Mouse (Mus musculus) thymus, postnatal 10 days (tissue): Measurements from ENCODE around the gene 2310033P09Rik.
"Not testable (repeated sequence)": the region's sequence is repeated elsewhere in the genome, so short reads cannot be mapped to it uniquely, and the experiment has no call there.

Source experiments
- DNase-seq, 2 experiments: peaks; one replicate each; pipeline ENCODE4 v3.0.0; 2021; ENCODE audit warnings: low spot score in 2 of 2

Gene 2310033P09Rik

GRCm38 (mm10) chr11:59201216-59202002 lies 6.7 kb upstream of the 2310033P09Rik start:
- no peak for DNase-seq

GRCm38 (mm10) chr11:59202081-59202995 lies 5.8 kb upstream of the 2310033P09Rik start, which contains the start of gene Mrpl55:
Gene Mrpl55 (plus strand): TSS chr11:59202486.
- DNase-seq: peak; percentile 84 to 92

GRCm38 (mm10) chr11:59209003-59209441 lies 901 bp downstream of the 2310033P09Rik start:
- DNase-seq: peak; percentile 39 to 43

- no peak for DNase-seq
These were observed 1.5 kb downstream of the 2310033P09Rik start for GRCm38 (mm10) chr11:59209580-59209979.

DNA sequence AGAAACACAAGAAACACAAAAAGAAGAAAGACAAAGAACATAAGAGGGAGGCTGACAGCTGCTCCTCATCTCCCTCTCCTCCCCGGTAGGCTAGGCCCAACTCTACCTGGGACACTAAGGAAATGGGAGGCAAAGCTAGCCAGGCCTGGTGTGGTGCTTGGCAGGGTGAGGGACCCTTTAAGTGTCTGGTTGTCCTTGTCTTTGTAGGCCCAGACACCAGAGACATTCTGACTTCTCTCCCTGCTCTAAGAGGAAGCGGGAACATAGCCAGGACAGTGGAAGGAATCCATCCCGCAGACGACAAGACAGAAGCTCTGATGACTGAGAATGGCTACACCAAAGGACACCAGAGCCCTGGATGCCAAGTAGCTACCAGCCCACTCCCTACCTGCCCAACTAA lies 1.9 kb downstream of the 2310033P09Rik start:
- no peak for DNase-seq

DNA sequence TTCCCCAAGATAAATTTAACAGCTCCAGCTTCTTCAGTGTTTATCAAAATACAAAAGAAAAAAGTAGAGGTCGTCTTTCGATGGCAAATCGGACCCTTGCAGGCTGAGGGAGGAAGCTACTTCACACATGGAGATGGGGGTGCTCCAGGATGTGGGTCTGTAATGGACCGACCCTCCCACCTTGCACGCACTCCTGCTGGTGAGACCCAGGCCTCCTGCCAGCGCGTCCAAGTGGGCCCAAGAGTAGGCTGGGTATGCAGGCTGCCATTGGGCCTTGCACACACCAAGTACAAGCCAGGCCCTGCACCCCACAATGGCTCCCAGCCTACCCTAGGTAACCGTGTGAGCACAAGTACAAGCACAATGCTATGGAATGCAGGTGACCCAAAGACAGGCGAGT lies 3.4 kb downstream of the 2310033P09Rik start:
- not testable (repeated sequence) for DNase-seq

- peak in 1 of 2 experiments; percentile 10 for DNase-seq
These were observed 4.2 kb downstream of the 2310033P09Rik start for GRCm38 (mm10) chr11:59212320-59212719.

DNA sequence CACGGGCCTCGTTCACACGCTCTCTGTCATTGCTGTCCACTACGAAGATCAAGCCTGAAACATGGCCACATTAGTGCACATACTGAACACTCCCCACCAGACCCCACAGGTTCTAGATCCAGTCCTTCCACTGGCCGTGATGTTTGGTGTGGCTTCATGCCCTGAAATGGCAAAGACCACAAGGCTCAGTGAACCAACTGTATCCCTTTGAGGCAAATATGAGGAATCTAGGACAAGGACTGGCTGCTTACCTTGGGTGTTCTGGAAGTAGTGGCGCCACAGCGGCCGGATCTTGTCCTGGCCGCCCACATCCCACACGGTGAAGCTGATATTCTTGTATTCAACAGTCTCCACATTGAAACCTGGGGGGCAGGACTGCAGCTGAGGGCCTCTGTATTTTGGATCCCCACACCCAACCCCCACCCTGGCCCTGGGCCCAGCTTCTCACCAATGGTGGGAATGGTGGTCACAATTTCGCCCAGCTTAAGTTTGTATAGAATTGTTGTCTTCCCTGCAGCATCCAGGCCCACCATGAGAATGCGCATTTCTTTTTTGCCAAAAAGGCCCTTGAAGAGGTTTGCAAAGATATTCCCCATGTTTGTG lies 4.9 kb downstream of the 2310033P09Rik start:
- no peak for DNase-seq

DNA sequence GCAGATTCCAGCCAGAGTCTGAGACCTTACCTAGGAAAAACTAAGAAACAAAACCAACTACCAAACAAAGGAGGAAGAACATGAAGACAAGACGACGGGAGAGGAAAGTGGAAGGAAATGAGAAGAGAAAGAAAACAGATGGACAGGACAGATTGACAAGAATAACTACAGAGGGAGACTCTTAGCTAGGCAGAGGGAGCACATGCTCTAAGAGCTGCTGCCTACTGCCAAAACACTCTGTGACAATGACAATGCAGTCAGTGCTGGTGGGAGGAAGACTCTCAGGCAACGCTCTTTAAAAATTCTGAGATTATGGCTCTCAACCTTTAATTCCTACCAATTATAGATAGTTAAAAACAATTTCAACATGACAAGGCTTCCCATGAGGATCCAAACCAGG lies 8.8 kb downstream of the 2310033P09Rik start:
- DNase-seq: no peak

GRCm38 (mm10) chr11:59218389-59218998 lies 10.4 kb downstream of the 2310033P09Rik start:
- no peak for DNase-seq

DNA sequence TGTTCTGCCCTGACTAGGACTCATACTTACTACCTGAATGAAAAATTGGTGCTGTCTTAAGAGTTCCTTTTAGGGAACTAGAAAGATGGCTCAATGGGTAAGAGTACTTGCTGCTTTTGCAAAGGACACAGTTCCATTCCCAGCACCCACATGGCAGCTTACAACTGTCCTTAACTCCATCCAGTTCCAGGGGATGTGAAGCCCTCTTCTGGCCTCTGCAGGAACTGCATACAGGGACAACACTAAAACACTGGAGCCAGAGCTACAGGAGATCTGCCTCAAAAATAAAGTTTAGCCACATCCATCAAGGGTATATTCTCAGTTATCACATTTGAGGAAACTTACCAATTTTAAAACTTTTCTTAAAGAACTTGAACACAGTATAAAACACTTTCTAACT lies 10.9 kb downstream of the 2310033P09Rik start:
- peak in 1 of 2 experiments; percentile 41 for DNase-seq

- no peak for DNase-seq
These were observed 13.5 kb downstream of the 2310033P09Rik start for GRCm38 (mm10) chr11:59221604-59222003.

- DNase-seq: no peak
These were observed 14.2 kb downstream of the 2310033P09Rik start for GRCm38 (mm10) chr11:59222306-59222705.

DNA sequence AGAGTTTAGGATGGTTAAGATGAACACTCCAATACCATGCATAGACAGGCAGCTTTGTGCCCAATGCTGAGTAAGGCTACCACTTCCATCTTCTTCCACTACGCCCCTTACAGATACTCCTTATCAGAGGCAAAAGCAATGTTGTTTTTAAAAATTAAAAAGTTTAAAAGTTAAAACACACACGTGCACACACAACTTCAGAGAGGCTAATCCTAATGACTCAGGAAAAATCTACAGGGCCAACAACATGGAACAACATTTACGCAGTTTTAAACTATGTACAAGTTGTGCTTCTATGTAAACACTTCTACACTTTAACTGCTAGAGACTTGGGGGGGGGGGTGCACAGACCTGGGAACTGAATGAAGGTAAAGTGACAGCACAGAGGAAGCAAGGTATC lies 15.9 kb downstream of the 2310033P09Rik start:
- no peak for DNase-seq

DNA sequence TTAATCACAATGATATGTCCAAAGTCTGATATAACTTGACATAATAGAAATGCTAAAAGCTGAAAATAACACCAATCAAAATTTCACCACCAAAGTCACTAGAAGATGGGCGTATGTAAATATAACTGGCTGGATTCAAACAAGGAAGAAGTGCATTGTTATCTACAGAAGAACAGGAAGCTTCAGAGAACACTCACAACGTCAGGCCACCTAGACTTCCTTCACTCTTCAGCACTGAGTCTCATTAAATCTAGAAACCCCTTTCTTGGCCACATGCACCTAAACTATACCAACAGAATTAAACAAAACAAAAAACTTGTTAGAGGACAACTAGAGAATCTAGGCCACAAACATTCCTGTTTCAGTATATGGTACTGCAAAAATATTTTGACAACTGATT lies 16.3 kb downstream of the 2310033P09Rik start:
- DNase-seq: no peak

DNA sequence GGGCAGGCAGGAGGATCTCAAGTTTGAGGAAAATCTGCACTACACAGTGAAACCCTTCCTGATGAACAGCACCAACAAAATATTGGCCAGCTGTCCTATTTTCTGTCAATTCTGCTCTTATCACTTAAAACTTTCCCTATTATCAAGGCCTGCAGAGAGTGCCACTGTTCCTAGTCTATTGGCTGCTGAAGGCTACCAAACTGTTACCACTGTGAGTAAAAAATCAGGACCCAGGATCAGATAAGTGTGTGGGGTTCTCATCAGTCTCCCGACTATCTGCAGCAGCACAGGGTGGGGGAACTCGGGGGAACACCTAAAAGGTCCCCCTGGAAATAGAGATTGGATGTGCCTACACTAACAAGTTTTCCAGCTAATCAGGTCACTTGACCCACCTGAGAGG lies 17.0 kb downstream of the 2310033P09Rik start:
- no peak for DNase-seq

DNA sequence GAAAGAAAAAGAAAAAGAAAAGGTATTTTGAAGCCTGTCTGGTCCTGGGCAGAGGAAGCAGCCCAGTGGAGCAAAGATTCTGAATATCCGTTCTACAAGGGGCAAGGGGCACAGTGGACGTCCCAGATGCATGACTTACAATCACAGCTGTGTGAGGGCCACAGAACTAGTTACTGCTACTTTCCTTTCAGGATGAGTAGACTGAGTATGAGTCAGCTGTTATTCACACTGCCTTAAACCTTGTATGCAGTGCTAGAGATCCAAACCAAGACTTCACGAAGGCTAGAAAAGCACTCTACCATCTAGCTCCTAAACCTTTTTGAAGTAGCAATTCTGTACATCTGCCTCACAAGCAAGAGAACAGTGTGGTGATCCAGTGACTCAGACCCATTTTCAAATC lies 18.1 kb downstream of the 2310033P09Rik start:
- DNase-seq: no peak

DNA sequence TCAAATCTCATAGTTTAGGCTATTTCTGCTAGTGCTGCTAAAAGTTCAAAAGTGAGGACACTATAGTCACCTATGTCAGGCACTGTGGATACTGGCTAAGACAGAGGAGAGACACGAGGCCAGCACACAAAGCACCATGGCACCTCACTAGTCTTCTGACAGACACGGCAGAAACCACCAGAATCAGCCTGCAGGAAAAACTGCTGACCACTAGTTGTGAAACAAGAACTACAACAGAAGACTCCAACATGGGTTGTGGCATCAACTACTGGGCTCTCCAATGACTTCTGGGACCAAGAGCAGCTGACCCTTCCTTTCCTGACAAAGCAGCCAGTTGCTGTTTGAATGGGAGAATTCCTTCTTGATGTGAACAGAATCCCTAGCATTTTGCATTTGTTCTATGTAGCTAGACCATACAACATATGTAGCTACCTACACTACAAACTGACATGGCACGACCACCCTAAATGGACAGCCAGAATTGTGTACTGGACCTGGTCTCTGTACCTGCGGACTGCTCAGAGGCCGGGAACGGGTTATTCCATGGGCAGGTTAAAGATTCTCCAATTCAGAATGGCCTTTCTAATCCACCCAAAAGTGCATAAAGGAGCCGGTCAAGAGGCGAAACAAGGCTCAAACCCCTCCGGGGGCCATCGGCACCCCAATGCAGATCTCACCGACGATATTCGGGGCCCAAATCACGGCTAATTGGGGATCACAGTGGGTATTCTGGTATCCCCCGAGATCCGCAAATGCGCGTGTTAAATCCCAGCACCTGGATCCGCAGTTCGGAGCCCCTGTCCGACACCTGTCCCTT lies 18.9 kb downstream of the 2310033P09Rik start:
- DNase-seq: no peak

DNA sequence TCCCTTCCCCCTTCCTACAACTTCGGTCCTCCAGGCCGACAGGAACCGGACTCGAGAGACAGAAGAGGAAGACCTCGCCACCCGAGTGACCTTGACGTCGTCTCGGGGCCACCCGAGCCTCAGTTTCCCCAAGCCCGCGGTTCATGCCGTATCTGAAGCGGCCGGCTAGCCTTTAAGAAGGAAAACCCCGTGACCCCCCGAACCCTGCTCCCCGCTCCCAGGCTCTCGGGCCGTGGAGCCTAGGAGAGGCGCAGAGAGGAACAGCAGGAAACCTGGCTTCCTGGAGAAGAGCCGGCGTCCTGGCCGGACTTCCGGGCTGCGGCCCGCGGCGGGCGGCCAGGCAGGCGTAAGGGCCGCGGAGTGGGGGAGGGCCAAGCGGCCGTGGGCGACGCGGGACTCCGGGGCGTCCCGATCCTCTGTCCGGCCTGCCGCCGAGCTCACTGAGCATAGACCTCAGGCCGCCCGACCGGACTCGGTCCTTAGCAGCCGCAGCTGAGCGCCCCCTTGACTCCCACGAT lies 19.5 kb downstream of the 2310033P09Rik start:
- DNase-seq: peak in 1 of 2 experiments; percentile 26

- peak; percentile 93 to 98 for DNase-seq
These were observed 20.2 kb downstream of the 2310033P09Rik start, which contains the start of gene Arf1 for GRCm38 (mm10) chr11:59228122-59228953. Gene Arf1 (minus strand): TSS chr11:59228270.
